Mouse (Mus musculus) lung, postnatal 0 days (tissue): ENCODE results near the gene Igf2r.
A peak's percentile ranks its signal among the peaks of the same experiment; 100 is the strongest.

Source experiments
- CTCF ChIP-seq: IDR thresholded peaks from 2 replicates; pipeline ENCODE4 v1.5.1; 2016; ENCODE audit warnings: antibody characterized with exemption, mild to moderate bottlenecking
- EP300 ChIP-seq: IDR thresholded peaks from 2 replicates; pipeline ENCODE4 v1.6.1; 2016; ENCODE audit warnings: antibody characterized with exemption, mild to moderate bottlenecking, control low read depth

GRCm38 (mm10) chr17:12749421-12750367, 19.8 kb downstream of the Igf2r start:
- TF ChIP-seq CTCF: no peak
- TF ChIP-seq EP300: peak; percentile 83
